Mouse (Mus musculus) hematopoietic multipotent progenitor cell, adult 10-12 weeks (in vitro differentiated cells): ENCODE measurements around the gene Trhde. TPM values are rescaled to one million over a fixed set of nuclear protein-coding genes. Genes with fewer than 3 reads are reported as not detected.

ENCODE experiments used
- polyA plus RNA-seq: library from polyadenylated mRNA; stranded (reverse); fragments of >175 nt; gene quantifications from 2 replicates; pipeline ENCODE4 v1.2.3, GENCODE M21; 2012; ENCODE audit warnings: low replicate concordance

Gene Trhde
- not detected in 2 replicates for polyA plus RNA-seq

GRCm38 (mm10) chr10:114802161-114802651 lies at the start of gene Trhde:
TSS of gene Trhde (minus strand) at chr10:114802307.

